In the genomic region with DNA sequence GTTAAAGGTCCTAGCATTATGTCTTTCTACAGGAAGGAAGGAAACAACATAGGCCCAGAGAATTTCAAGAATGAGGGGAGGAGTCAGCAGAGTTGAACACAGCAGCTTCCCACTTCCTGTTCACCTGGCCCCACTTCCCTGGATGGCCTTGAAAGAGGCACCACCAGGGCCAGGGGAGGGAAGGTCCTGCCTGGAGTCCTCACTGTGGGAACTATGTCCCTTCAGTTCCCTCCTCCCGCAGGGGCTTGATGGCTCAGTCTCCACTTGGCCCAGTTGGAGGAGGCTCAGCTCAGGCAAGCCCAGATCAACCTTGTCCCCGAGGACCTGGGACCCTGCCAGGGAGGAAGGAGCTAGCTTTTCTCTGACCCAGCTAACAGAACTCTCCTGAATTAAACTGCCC, we compare ENCODE assay signal across 11 mouse cellular contexts.
A peak's percentile ranks its signal among the peaks of the same experiment; 100 is the strongest.
DNase-seq lines count a peak whose midpoint lies in the region; ATAC-seq and TF ChIP-seq lines count a peak whose summit lies in the region.
"Had no signal": no experiment of that assay in that cellular context is flagged by ENCODE, and none has a peak within 500 bp of the region (broad histone marks: within the 10 kb centered on the region; RNA-seq: fewer than 3 reads in every experiment).

No protein-coding gene starts in this region.

- 0 out of 2 replicates have a peak, but pooled peaks cover 2% of the 10 kb centered on the region for H3K4me1 ChIP-seq in kidney, adult 2 months (ENCODE audit: control insufficient read depth, insufficient read depth, low read length)
- H3K4me1 ChIP-seq in heart, embryonic 15.5 days (replicated peaks) = peaks cover 16% of the 10 kb centered on the region

- no peaks in the 10 kb centered on the region for H3K27me3 ChIP-seq in kidney, adult 2 months (replicated peaks; ENCODE audit: control insufficient read depth, insufficient read depth, low read length)
- H3K27me3 ChIP-seq in heart, embryonic 15.5 days = peaks cover 20% of the 10 kb centered on the region
- H3K27me3 ChIP-seq: CH12.LX; liver, embryonic 13.5 days had no signal

- TF ChIP-seq POLR2A in kidney, adult 2 months (IDR thresholded peaks at IDR 0.05; ENCODE audit: low read depth, low read length) = no peak

- intact Hi-C loops in left cerebral cortex, postnatal 4 days (cut with DNase I) = no loop called here

- H3K9me3 ChIP-seq in heart, embryonic 15.5 days (replicated peaks) = no peaks in the 10 kb centered on the region
- H3K9me3 ChIP-seq: liver, embryonic 13.5 days had no signal

- DNase-seq in kidney, adult 2 months = peak; percentile 38
- no peak for DNase-seq in kidney, adult 18-20 months
- DNase-seq in thymus, postnatal 14 days = peak; percentile 22
- DNase-seq in thymus, postnatal 10 days (ENCODE audit: low spot score in 2 of 2) = no peak
- DNase-seq in skeletal muscle tissue, adult 2 months (ENCODE audit: low read depth, low spot score) = peak; percentile 32
- DNase-seq in left cerebral cortex, postnatal 4 days = no peak
- no peak for DNase-seq in left cerebral cortex, adult 11 months (ENCODE audit: low spot score)
- DNase-seq: liver, embryonic 13.5 days; thymus, adult 2 months had no signal

- no peak overlapping the region for H3K9ac ChIP-seq in heart, embryonic 15.5 days
- H3K9ac ChIP-seq: liver, embryonic 13.5 days had no signal

- no peaks in the 10 kb centered on the region for H3K36me3 ChIP-seq in kidney, adult 2 months (ENCODE audit: control insufficient read depth, insufficient read depth, low read length)
- H3K36me3 ChIP-seq in heart, embryonic 15.5 days = no peaks in the 10 kb centered on the region
- H3K36me3 ChIP-seq: liver, embryonic 13.5 days had no signal

- WGBS in kidney, adult 2 months = 48% methylated on average over 2 of the region's 2 CpGs
- WGBS in heart, embryonic 15.5 days = 61% methylated on average over 2 of the region's 2 CpGs

- no peak overlapping the region for H3K27ac ChIP-seq in kidney, adult 2 months (ENCODE audit: insufficient read depth, low read depth, low read length)
- peak overlapping the region; percentile 13; the same call in 1 of the 2 replicates for H3K27ac ChIP-seq in heart, embryonic 15.5 days
- H3K27ac ChIP-seq: liver, embryonic 13.5 days had no signal

- no peak for TF ChIP-seq CTCF in kidney, adult 2 months (conservative IDR thresholded peaks at IDR 0.05; ENCODE audit: insufficient read depth, insufficient read length, low read depth, low read length)

- no peak overlapping the region for H3K4me3 ChIP-seq in kidney, adult 2 months (ENCODE audit: insufficient read depth, low read depth, low read length)
- H3K4me3 ChIP-seq in heart, embryonic 15.5 days = no peak overlapping the region
- H3K4me3 ChIP-seq: liver, embryonic 13.5 days had no signal

- 0 out of 2 replicates have a peak, but pooled peaks have one; percentile 30 for ATAC-seq in heart, embryonic 15.5 days (replicated peaks; ENCODE audit: insufficient number of reproducible peaks, insufficient read depth, low FRiP score, low read depth)

- no peak overlapping the region for H3K4me2 ChIP-seq in heart, embryonic 15.5 days
- H3K4me2 ChIP-seq: liver, embryonic 13.5 days had no signal

Comparison
In these comparisons a context has a peak if more than half of its experiments do, and no peak if none do; other contexts are left out.
1. DNase-seq: peak in kidney, adult 2 months (single experiment), thymus, postnatal 14 days (single experiment) and skeletal muscle tissue, adult 2 months (single experiment); none in kidney, adult 18-20 months (single experiment), thymus, postnatal 10 days (0 of 2), left cerebral cortex, postnatal 4 days (single experiment) and left cerebral cortex, adult 11 months (single experiment).